Mouse (Mus musculus) stomach, adult 2 months (tissue): ENCODE data around the gene Mei1. TPM values are rescaled to one million over a fixed set of nuclear protein-coding genes. Genes with fewer than 3 reads are reported as not detected.

Experiments
- polyA plus RNA-seq: library from polyadenylated mRNA; depleted of rRNA; stranded (reverse); fragments of >200 nt; gene quantifications from 2 replicates; pipeline ENCODE4 v1.2.3, GENCODE M21; 2012; rRNA removed

Gene Mei1
- polyA plus RNA-seq = 0.04 TPM in 1 of 2 replicates, not detected in the other

DNA sequence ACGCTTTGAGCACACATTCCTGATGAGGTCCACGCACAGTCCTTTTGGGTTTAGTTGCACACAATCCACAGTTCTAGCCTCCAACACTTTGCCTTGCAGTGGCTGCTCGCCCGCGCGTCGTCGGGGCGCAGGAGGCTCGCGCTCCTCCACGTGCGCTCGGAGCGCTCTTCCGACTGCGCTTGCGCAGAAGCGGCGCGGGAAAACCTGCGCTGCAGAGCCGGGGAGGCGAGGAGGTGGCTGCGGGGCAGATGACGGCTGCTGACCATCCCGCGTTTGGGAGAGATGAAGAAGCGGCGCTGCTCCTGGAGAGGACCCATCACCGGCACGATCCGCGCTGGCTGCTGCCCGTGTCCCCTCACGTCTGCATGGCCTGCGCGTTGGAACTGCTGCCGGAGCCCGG is at the start of gene Mei1:
Gene Mei1, plus strand, starts transcription at position 99 of the 400 bp plus-strand sequence.

GRCm38 (mm10) chr15:82033762-82034161 is 36.0 kb upstream of the Mei1 start, which contains the start of gene Desi1:
Gene Desi1, minus strand, starts transcription at chr15:82033862.

DNA sequence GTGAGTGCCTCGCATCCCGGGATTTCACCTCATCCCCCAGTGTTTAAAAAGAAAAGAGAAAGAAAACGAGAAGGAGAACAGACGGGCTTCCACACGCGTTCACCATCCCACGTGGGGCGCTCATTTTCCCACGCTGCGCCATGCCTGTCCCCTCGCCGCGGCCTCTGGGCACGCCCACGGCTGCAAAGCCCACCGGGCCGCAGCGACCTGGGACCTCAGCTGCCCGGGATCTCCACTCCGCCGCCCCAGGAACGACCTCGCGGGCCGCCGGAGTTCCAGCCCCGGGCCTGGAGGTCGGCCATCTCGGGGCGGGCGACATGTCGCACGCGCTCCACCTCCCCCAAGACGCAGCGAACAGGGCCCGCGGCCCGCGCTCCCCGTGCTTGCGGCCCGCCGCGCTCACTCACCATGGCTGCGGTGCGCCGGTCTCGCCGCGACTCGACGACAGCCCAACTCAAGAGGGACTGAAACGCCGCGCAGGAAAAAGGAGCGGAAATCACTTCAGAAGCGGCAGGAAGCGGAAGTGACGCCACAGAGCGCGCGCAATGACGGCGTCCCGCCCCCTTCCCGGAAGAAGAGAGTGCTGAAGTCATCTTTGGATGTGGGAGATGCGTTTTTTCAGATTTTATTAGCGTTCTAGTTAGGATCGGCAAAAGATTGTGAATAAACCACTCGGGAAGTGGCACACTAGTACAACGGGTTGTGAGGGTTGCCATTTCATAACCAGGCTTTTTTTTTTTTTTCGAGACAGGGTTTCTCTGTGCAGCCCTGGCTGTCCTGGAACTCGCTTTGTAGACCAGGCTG is 22.5 kb upstream of the Mei1 start, which contains the start of gene Snu13:
Gene Snu13, minus strand, starts transcription at position 519 of the 804 bp plus-strand sequence.

GRCm38 (mm10) chr15:82058719-82059201 is 11.0 kb upstream of the Mei1 start, which contains the start of gene 4930407I10Rik:
Gene 4930407I10Rik, plus strand, starts transcription at chr15:82059151.

GRCm38 (mm10) chr15:82127426-82128374 is 57.9 kb downstream of the Mei1 start, which contains the start of gene Ccdc134:
Gene Ccdc134, plus strand, starts transcription at chr15:82127922.

GRCm38 (mm10) chr15:82146770-82147610 is 77.2 kb downstream of the Mei1 start, which contains the start of gene Srebf2:
Gene Srebf2, plus strand, starts transcription at chr15:82147181.

Other genes with a start within 250 kb of the Mei1 start
- gene Tob2, start 211.2 kb upstream of the Mei1 start, polyA plus RNA-seq = 13.6 and 13.8 TPM in 2 replicates
- 20.7 and 21.6 TPM in 2 replicates for gene Phf5a, start 198.1 kb upstream of the Mei1 start, polyA plus RNA-seq
- gene Aco2, start 197.7 kb upstream of the Mei1 start, polyA plus RNA-seq = 137 and 147 TPM in 2 replicates
- gene Polr3h, start 143.8 kb upstream of the Mei1 start, polyA plus RNA-seq = 4.3 TPM in 2 replicates
- gene Csdc2, start 133.2 kb upstream of the Mei1 start, polyA plus RNA-seq = 4.6 and 4.8 TPM in 2 replicates
- 30.1 and 41.6 TPM in 2 replicates for gene Pmm1, start 109.1 kb upstream of the Mei1 start, polyA plus RNA-seq
- gene 1700029P11Rik, start 89.5 kb upstream of the Mei1 start, polyA plus RNA-seq = not detected in 2 replicates
- 5.4 and 5.5 TPM in 2 replicates for gene Xrcc6, start 82.2 kb upstream of the Mei1 start, polyA plus RNA-seq
- gene Desi1, start 36.1 kb upstream of the Mei1 start, polyA plus RNA-seq = 16.3 and 33.1 TPM in 2 replicates
- 22.7 and 26.4 TPM in 2 replicates for gene Snu13, start 22.4 kb upstream of the Mei1 start, polyA plus RNA-seq
- not detected in 2 replicates for gene 4930407I10Rik, start 10.8 kb upstream of the Mei1 start, polyA plus RNA-seq
- gene Ccdc134, start 57.9 kb downstream of the Mei1 start, polyA plus RNA-seq = 3.5 and 4.8 TPM in 2 replicates
- gene Srebf2, start 77.2 kb downstream of the Mei1 start, polyA plus RNA-seq = 159 and 162 TPM in 2 replicates
- 0.22 and 0.34 TPM in 2 replicates for gene Shisa8, start 142.8 kb downstream of the Mei1 start, polyA plus RNA-seq
- 0.11 and 0.12 TPM in 2 replicates for gene Tnfrsf13c, start 154.4 kb downstream of the Mei1 start, polyA plus RNA-seq
- 9.3 and 11.8 TPM in 2 replicates for gene Cenpm, start 174.8 kb downstream of the Mei1 start, polyA plus RNA-seq
- gene 1500009C09Rik, start 182.4 kb downstream of the Mei1 start, polyA plus RNA-seq = 1.9 and 2.3 TPM in 2 replicates
- 0.52 and 0.78 TPM in 2 replicates for gene Sept3, start 204.9 kb downstream of the Mei1 start, polyA plus RNA-seq
- not detected in 2 replicates for gene Wbp2nl, start 229.0 kb downstream of the Mei1 start, polyA plus RNA-seq